Mouse (Mus musculus) testis, adult 2 months (tissue): Measurements from ENCODE around the gene Nbas.

ENCODE experiments used
- CTCF ChIP-seq: fragments of 200-500 bp; IDR thresholded peaks from 2 replicates; pipeline ENCODE4 v1.5.1; 2012; ENCODE audit warnings: low read depth, mild to moderate bottlenecking, inconsistent platforms, low read length, moderate library complexity; ENCODE audit not compliant: control insufficient read depth, insufficient read depth, insufficient replicate concordance
- POLR2A ChIP-seq: fragments of 200-500 bp; IDR thresholded peaks from 2 replicates; pipeline ENCODE4 v1.6.1; 2012; ENCODE audit warnings: low read depth, mild to moderate bottlenecking, inconsistent platforms, low read length, moderate library complexity; ENCODE audit not compliant: control insufficient read depth

GRCm38 (mm10) chr12:13358849-13359248 is 89.9 kb downstream of the Nbas start:
- TF ChIP-seq CTCF (no peak), POLR2A (no peak)
